Mouse (Mus musculus): ENCODE measurements around the gene Fbxo48. TPM values are rescaled to one million over a fixed set of nuclear protein-coding genes. Genes with fewer than 3 reads are reported as not detected.

The Fbxo48 gene
- polyA plus RNA-seq, 1 experiment from 2014 or later = 1.6 TPM

- H3K36me3 ChIP-seq (replicated peaks) = no peaks in the 10 kb centered on the region
- H3K4me1 ChIP-seq = no peaks in the 10 kb centered on the region
- H3K4me3 ChIP-seq = no peak overlapping the region
- H3K9me3 ChIP-seq = no peaks in the 10 kb centered on the region
- WGBS = 82% methylated on average over 2 of the region's 2 CpGs
- H3K27me3 ChIP-seq (replicated peaks; ENCODE audit: low read depth, poor library complexity, severe bottlenecking) = no peaks in the 10 kb centered on the region
- DNase-seq (ENCODE audit: low spot score) = no peak
- H3K27ac ChIP-seq (replicated peaks) = no peak overlapping the region
Observed at GRCm38 (mm10) chr11:16977611-16978010, 26.4 kb downstream of the Fbxo48 start.

DNA sequence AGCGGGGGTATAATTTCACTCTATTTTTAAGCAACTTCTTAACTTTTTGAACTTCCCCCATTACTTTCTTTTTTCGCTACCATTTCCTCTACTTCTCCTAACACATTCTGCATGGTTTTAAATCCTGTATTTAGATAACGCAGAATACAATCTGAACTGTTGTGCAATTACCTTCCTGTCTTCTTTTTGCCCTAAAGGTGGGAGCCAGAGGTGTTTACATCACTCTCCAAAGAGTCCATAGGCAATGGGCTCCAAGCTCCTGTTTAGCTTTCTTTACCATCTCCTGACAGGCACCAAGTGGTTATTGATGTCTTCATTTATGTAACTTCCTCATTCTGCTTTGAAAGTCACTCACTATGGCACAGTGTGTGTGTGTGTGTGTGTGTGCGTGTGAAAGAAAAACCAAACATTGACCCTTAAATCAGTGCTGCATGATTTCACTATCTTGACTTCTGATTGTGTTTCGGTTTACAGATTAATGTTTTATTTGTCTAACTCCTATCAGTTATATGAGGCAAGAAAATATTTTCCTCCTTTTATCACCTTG, 27.1 kb downstream of the Fbxo48 start:
- no peaks in the 10 kb centered on the region for H3K27me3 ChIP-seq (replicated peaks; ENCODE audit: low read depth, poor library complexity, severe bottlenecking)
- DNase-seq (ENCODE audit: low spot score) = no peak
- H3K36me3 ChIP-seq (replicated peaks) = no peaks in the 10 kb centered on the region
- H3K9me3 ChIP-seq = no peaks in the 10 kb centered on the region
- no peaks in the 10 kb centered on the region for H3K4me1 ChIP-seq
- no peak overlapping the region for H3K27ac ChIP-seq (replicated peaks)
- 91% methylated on average over 5 of the region's 5 CpGs for WGBS
- no peak overlapping the region for H3K4me3 ChIP-seq

GRCm38 (mm10) chr11:16986550-16987187, 35.5 kb downstream of the Fbxo48 start:
- Histone ChIP-seq H3K4me3 (no peak overlapping the region), H3K36me3 (replicated peaks) (no peaks in the 10 kb centered on the region), H3K27ac (replicated peaks) (no peak overlapping the region), H3K9me3 (no peaks in the 10 kb centered on the region), H3K4me1 (no peaks in the 10 kb centered on the region), H3K27me3 (replicated peaks; ENCODE audit: low read depth, poor library complexity, severe bottlenecking) (no peaks in the 10 kb centered on the region)
- 88% methylated on average over 7 of the region's 7 CpGs for WGBS
- no peak for DNase-seq (ENCODE audit: low spot score)

GRCm38 (mm10) chr11:16987745-16988328, 36.7 kb downstream of the Fbxo48 start:
- H3K4me1 ChIP-seq = no peaks in the 10 kb centered on the region
- no peaks in the 10 kb centered on the region for H3K27me3 ChIP-seq (replicated peaks; ENCODE audit: low read depth, poor library complexity, severe bottlenecking)
- no peaks in the 10 kb centered on the region for H3K36me3 ChIP-seq (replicated peaks)
- H3K4me3 ChIP-seq = no peak overlapping the region
- no peak overlapping the region for H3K27ac ChIP-seq (replicated peaks)
- 85% methylated on average over 6 of the region's 6 CpGs for WGBS
- no peaks in the 10 kb centered on the region for H3K9me3 ChIP-seq
- no peak for DNase-seq (ENCODE audit: low spot score)

DNA sequence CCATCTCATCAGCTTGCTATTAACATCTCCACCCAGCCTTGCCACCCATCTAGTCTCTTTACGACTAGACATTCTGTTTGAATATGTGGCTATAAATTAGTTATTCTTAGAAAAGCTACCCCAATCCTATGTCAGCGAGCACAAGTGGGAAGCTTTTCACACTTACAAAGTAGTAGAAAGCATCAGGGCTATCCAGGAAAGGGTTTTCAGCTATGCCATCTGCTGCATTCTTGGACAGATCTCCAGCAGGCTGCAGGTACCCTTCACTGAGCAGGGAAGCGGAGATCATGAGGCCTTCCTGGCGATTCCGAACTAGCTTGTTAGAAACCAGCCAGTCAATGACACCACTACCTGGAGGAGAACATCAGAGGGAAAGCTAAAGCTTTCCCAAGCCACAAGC, 38.7 kb downstream of the Fbxo48 start:
- WGBS = 90% methylated on average over 5 of the region's 5 CpGs

DNA sequence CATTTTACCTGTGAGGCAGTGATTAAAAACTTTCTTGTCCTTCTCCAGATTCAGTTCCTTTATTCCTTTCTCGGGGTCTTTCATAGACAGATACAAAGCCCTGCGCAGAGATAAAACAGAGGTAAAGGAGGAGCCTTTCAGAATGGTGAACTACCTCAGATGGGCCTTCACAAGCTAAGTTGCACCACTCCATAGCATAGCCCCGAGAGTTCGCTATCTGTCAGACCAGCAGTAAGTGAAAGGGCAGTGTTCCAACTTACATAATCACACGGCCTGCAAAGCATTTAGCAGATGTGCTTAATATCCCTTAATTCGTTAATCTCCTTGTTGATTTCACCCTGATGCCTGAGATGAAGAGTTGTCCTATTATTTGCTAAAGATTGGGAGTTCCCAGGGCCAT, 41.7 kb downstream of the Fbxo48 start:
- WGBS = 85% methylated on average over 6 of the region's 6 CpGs
- Histone ChIP-seq H3K4me1 (no peaks in the 10 kb centered on the region), H3K36me3 (replicated peaks) (no peaks in the 10 kb centered on the region), H3K27me3 (replicated peaks; ENCODE audit: low read depth, poor library complexity, severe bottlenecking) (no peaks in the 10 kb centered on the region), H3K9me3 (no peaks in the 10 kb centered on the region), H3K4me3 (no peak overlapping the region), H3K27ac (replicated peaks) (no peak overlapping the region)
- DNase-seq (ENCODE audit: low spot score) = no peak

More for the DNA sequence above, 38.7 kb downstream of the Fbxo48 start:
- Histone ChIP-seq H3K9me3 (no peaks in the 10 kb centered on the region), H3K27me3 (replicated peaks; ENCODE audit: low read depth, poor library complexity, severe bottlenecking) (no peaks in the 10 kb centered on the region), H3K4me1 (no peaks in the 10 kb centered on the region), H3K4me3 (no peak overlapping the region), H3K36me3 (replicated peaks) (no peaks in the 10 kb centered on the region), H3K27ac (replicated peaks) (no peak overlapping the region)
- DNase-seq (ENCODE audit: low spot score) = no peak

DNA sequence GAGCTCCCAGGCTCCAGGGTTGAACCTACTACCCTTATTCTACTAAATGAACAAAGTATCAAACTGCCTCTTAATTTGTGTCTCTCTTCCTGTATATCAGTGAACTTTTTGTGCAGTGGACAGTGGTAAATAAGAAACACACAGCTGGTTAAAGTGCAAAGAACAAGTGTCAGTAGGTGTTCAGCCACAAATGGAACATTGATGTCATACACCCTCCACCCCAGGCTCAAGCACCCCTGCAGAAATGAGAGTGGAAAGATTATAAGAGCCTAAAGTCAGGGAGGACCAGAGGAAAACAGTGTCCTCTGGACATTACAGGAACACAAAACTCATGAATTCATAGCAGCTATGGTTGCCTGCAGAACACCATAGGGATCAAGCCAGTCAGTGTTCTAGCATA, 45.6 kb downstream of the Fbxo48 start:
- Histone ChIP-seq H3K4me1 (no peaks in the 10 kb centered on the region), H3K9me3 (no peaks in the 10 kb centered on the region), H3K4me3 (no peak overlapping the region), H3K27me3 (replicated peaks; ENCODE audit: low read depth, poor library complexity, severe bottlenecking) (no peaks in the 10 kb centered on the region), H3K36me3 (replicated peaks) (no peaks in the 10 kb centered on the region), H3K27ac (replicated peaks) (no peak overlapping the region)
- DNase-seq (ENCODE audit: low spot score) = no peak

- no peak for DNase-seq (ENCODE audit: low spot score)
- Histone ChIP-seq H3K36me3 (replicated peaks) (no peaks in the 10 kb centered on the region), H3K27me3 (replicated peaks; ENCODE audit: low read depth, poor library complexity, severe bottlenecking) (no peaks in the 10 kb centered on the region), H3K4me1 (no peaks in the 10 kb centered on the region), H3K9me3 (no peaks in the 10 kb centered on the region), H3K27ac (replicated peaks) (no peak overlapping the region), H3K4me3 (no peak overlapping the region)
Observed at GRCm38 (mm10) chr11:16997465-16997864, 46.3 kb downstream of the Fbxo48 start.

DNA sequence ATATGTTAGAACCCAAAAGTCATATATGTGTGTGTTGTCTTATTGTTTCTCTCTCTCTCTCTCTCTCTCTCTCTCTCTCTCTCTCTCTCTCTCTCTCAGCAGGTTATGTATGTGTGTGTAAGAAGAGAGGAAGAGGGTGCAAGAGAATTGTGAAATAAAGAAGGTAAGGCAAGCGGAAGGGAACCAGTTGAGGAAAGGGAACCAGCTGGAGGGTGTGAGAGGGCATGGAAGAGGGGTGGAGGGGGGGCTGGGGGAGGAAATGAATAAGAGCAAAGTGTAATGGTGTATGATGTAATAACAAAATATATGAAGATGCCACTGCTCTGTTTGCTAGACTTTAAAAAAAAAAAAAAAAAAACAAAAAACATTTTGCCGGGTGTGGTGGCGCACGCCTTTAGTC, 48.2 kb downstream of the Fbxo48 start:
- Histone ChIP-seq H3K9me3 (no peaks in the 10 kb centered on the region), H3K27ac (replicated peaks) (no peak overlapping the region), H3K27me3 (replicated peaks; ENCODE audit: low read depth, poor library complexity, severe bottlenecking) (no peaks in the 10 kb centered on the region), H3K4me3 (no peak overlapping the region), H3K36me3 (replicated peaks) (no peaks in the 10 kb centered on the region), H3K4me1 (no peaks in the 10 kb centered on the region)
- no peak for DNase-seq (ENCODE audit: low spot score)
- 93% methylated on average over 4 of the region's 4 CpGs for WGBS

- no peak for DNase-seq (ENCODE audit: low spot score)
- Histone ChIP-seq H3K36me3 (replicated peaks) (no peaks in the 10 kb centered on the region), H3K27me3 (replicated peaks; ENCODE audit: low read depth, poor library complexity, severe bottlenecking) (no peaks in the 10 kb centered on the region), H3K4me1 (no peaks in the 10 kb centered on the region), H3K9me3 (no peaks in the 10 kb centered on the region), H3K27ac (replicated peaks) (no peak overlapping the region), H3K4me3 (no peak overlapping the region)
Observed at GRCm38 (mm10) chr11:16999933-17000332, 48.8 kb downstream of the Fbxo48 start.

- H3K27me3 ChIP-seq (replicated peaks; ENCODE audit: low read depth, poor library complexity, severe bottlenecking) = no peaks in the 10 kb centered on the region
- 82% methylated on average over 9 of the region's 9 CpGs for WGBS
- H3K27ac ChIP-seq (replicated peaks) = no peak overlapping the region
- H3K36me3 ChIP-seq (replicated peaks) = no peaks in the 10 kb centered on the region
- H3K4me3 ChIP-seq = no peak overlapping the region
- H3K9me3 ChIP-seq = no peaks in the 10 kb centered on the region
- DNase-seq (ENCODE audit: low spot score) = no peak
- no peaks in the 10 kb centered on the region for H3K4me1 ChIP-seq
Observed at GRCm38 (mm10) chr11:17000353-17001334, 49.5 kb downstream of the Fbxo48 start.

DNA sequence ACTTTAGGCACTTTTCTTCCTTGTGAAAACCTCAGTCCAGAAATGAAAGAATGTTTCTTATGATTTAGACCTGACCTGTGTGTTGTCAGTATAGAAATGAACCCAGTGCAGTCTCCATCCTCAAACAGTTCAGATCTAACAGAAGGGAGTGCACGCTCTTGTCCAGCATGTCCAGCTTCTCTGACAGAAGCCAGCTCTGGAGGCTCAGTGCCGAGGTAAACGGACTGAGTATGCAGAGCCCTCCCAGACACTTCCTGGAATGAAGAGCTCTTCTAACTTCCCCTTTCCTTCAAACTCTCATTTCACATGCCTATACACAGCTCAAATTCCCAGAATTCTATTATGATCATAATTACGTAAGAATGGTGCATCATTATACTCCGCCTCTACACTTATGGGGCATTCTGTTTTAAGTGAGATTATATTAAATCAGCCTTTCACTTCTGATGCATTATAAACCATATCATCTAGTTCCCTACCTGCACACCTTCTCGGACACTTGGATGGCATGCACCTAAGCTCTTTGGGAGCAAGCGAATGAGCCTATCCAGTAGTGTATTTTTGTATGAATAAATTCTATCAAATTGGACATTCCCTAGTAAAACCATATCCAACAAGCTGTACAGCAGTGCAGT, 51.7 kb downstream of the Fbxo48 start:
- no peaks in the 10 kb centered on the region for H3K27me3 ChIP-seq (replicated peaks; ENCODE audit: low read depth, poor library complexity, severe bottlenecking)
- H3K4me3 ChIP-seq = no peak overlapping the region
- 88% methylated on average over 7 of the region's 7 CpGs for WGBS
- no peaks in the 10 kb centered on the region for H3K36me3 ChIP-seq (replicated peaks)
- no peak for DNase-seq (ENCODE audit: low spot score)
- no peak overlapping the region for H3K27ac ChIP-seq (replicated peaks)
- H3K9me3 ChIP-seq = no peaks in the 10 kb centered on the region
- no peaks in the 10 kb centered on the region for H3K4me1 ChIP-seq

Measured in embryonic facial prominence, embryonic 10.5 days (tissue).